Mouse (Mus musculus) c-Kit-positive CD71-positive TER-119-negative erythroid progenitor cells, embryonic 14.5 days (primary cell): ENCODE data around the gene Mycbp.

Experiments
- DNase-seq: peaks from one replicate; pipeline ENCODE4 v3.0.0-alpha.2; 2013; ENCODE audit warnings: low read depth

Gene Mycbp

GRCm38 (mm10) chr4:123904333-123905125, at the start of gene Mycbp:
Gene Mycbp, plus strand, starts transcription at chr4:123904832.
- peak; percentile 95 for DNase-seq

DNA sequence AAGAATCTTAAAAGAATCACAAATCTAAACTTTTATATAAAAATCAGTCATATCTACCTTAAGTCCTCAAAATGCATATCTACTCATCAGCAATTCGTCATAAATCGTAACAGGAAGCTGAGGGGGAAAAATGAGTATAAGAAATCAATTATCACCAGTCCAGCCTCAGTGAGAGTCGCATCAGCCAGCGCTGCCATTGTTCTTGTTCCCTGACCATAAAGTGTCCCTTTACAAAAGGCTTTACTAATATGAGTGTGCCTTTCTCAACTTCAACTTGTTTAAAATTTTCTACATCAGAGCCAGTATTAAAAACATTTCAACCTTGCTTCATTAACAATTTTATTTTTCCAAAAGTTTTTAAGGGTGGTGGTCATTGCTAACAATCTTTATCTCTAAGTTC, 47.7 kb upstream of the Mycbp start:
- DNase-seq: no peak

GRCm38 (mm10) chr4:123858090-123858489, 46.5 kb upstream of the Mycbp start:
- DNase-seq: no peak

DNA sequence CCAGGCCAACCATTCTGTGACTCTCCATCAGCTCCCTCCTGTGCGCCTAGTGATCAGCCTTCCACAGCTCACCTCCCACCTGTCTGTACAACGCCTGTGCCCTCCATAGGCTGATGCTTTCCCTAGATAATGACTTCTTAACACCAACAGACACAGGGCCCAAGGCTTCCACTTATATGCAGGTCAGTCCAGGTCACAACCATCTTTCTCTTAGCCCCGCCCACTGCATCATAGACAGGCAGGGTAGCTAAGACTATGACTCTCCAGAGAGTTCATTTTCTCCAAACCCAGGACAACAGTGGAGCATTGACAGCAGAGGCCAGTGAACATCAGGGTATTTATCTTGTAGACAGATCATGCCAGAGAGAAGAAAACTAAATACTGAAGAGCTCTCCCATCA, 45.3 kb upstream of the Mycbp start, which contains the start of gene 4933427I04Rik:
Gene 4933427I04Rik (plus strand): TSS at position 301 of the 400 bp plus-strand sequence.
- no peak for DNase-seq

GRCm38 (mm10) chr4:123859803-123860202, 44.8 kb upstream of the Mycbp start:
- no peak for DNase-seq

DNA sequence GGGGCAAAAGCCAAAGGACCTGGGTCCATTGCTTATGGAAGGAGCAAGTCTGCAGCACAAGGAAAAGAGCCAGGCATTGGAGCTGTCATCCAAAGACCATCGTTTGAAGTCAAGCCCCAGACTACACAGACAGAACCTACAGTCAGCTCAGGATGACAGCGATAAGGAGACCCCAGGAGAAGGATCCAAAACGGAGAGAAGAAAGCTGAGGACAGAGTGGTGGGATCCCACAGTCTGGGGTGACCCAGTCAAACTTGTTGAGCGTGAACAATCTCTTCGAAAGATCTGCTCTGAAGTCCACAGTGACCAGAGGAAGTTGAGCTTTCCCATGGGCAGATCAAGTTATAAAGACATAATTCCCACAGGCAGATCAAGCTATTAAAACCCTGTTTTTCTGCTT, 44.0 kb upstream of the Mycbp start:
- no peak for DNase-seq

DNA sequence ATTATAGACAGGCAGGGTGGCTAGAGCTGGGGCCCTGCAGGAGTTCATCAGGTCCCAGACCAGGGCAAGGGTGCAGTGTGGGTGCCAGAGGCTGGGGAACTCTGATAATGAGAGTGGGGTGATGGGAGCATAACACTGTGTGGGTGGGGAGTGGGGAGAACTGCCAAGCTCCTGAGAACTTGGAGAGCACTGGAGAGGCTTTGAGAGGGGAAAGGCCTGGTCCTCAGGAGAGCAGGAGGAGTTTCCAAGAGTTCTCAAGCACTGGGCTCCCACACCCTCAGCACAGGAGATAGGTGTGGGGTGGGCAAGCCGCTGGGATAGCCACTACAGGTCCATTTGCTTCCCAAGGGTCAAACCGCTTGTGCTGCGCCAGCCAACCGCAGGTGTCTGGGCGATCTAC, 10.9 kb upstream of the Mycbp start:
- DNase-seq: no peak

- DNase-seq: no peak
Measured at GRCm38 (mm10) chr4:123894295-123894694, 10.3 kb upstream of the Mycbp start.

DNA sequence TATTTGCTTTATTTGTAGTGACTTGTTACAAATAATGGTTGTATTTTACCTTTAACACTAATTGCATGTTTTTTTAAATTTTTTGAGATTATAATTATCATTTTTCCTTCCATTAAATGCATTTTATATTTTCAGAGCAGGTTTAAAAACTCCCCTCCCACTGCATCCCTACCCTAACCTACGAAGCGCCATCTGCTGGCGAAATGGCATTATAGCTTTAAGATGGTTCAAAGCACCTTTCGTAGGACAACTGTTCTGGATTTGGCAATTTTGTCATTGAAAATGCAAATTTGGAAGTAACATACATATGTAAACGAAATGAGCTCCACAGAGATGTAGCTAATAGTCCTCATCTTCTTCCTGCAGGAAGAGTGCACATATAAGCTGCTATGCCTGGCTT, 5.9 kb upstream of the Mycbp start:
- no peak for DNase-seq

DNA sequence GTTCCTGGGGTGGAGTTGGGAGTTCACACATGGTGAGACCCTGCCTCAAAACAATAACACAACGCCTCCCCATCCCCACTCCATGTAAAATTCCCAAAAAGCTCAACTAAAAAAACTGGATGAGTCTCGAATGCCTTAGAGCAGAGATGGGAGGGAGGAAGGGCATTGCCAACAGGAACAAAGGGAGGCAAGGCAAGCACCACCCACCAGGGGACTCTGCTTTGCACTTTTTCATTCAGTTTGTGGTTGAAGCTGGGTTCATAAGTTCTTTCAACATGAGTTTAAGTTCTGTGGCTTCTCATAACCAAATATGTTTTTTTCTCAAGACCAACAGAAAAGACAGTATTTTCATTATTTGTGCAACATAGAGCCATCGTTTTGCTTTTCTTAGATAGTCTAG, 1.2 kb upstream of the Mycbp start:
- no peak for DNase-seq

DNA sequence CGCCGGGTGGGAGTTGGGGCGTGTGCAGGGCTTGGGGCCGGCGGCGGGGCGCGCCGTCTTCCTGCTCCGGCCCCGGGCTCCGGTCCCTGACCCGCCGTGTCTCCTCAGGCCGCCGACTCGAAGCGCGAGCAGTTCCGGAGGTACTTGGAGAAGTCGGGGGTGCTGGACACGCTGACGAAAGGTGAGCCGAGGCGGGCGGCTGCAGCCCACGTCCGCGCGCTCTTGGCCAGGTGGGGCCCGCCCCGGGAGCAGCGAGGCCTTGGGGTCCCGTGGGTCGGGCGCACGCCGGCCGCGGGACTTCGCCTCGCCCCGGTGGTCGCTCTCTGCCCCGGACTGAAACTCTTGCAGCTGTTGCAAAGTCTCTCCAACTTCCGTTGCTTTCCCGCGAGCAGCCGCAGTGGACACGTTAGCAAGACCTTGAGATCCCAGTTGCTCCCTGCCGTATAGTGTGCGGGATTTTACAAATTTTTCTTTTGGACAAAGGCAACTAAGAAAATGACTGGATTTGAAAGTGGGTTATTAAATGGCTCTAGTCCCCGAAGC, 565 bp downstream of the Mycbp start:
- DNase-seq: no peak

- no peak for DNase-seq
Measured at GRCm38 (mm10) chr4:123911503-123911902, 6.9 kb downstream of the Mycbp start.

GRCm38 (mm10) chr4:123912431-123912830, 7.8 kb downstream of the Mycbp start:
- DNase-seq: no peak

DNA sequence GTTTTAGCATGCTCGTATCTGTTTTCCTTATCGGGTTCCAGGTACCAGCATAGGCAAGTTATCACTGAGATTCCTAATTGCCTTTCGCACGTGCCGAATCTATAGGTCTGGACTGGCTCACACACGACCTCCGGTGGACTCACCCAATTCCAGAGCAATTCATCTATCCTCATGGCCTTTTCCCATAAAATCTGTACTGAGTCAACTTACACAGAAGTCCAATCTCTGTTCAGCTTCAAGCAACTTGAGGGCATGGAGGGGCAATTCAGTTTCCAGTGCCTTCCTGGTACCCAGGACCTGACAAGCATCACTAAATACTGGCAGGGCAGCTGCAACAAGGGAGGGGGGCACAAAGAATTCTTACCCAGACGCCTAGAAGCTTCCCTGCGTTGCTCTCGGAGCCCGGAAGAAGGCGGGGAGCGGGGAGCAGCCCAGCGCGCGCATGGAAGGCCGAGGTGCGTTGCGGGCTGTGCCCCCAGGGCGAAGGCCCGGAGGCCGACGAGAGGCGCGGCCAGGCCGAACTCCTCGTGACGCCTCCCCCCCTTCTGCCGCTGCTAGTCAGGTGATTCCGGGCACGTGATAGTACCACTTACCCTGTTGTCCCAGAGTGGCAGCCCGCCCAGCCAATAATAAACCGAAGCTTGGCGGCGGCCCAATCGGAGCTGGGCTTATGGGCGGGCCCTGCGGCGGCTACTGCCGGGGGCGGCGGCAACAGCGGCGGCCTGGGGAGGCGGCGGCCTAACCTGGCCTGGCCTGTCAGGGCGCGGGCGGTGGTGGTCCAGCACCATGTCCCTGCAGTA, 12.3 kb downstream of the Mycbp start, which contains the start of gene Rragc:
Gene Rragc (plus strand): TSS at position 699 of the 800 bp plus-strand sequence.
- peak; percentile 97 for DNase-seq

DNA sequence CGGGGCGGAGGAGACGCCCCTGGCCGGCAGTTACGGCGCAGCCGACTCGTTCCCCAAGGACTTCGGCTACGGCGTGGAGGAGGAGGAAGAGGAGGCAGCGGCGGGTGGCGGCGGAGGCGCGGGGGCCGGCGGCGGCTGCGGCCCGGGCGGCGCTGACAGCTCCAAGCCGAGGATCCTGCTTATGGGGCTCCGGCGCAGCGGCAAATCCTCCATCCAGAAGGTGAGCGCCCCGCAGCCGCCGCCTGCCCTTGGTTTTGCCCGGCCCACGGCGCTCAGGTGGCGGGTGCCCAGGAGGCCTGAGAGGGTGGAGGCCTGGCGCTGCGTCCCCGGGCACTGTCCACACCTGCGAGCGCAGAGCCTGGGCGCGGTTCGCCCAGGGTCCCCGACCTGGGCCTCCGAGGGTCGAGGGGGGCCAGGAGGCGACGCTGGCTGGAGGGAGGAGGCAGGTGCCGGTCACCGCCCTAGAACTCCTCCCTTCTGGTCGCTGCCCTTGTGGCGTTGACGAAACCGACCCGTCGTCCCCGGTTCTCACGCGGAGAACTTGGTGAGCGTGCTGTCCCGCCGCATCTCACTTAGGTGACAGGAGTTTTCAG, 13.0 kb downstream of the Mycbp start, which contains the start of gene 4930535I16Rik:
Gene 4930535I16Rik (minus strand): TSS at position 475 of the 593 bp plus-strand sequence.
- no peak for DNase-seq

DNA sequence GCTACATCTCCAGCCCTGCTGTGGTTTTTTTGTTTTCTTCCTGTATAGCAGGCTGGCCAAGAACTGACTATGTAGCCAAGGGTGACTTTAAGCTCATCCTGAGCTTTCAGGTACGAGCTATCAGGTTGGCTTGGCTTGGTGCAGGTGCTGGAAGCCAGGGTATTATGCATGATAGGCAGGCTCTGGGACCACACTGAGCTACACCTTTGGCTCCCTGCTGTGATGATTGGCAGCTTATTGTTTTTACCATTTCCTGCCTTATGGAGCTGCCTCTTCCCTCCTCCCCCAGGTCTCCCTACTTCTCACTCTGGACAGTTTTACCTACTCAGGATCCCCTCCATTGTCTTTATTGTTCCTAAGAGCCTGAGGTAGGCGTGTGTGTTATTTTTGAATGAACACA, 14.2 kb downstream of the Mycbp start:
- DNase-seq: no peak

DNA sequence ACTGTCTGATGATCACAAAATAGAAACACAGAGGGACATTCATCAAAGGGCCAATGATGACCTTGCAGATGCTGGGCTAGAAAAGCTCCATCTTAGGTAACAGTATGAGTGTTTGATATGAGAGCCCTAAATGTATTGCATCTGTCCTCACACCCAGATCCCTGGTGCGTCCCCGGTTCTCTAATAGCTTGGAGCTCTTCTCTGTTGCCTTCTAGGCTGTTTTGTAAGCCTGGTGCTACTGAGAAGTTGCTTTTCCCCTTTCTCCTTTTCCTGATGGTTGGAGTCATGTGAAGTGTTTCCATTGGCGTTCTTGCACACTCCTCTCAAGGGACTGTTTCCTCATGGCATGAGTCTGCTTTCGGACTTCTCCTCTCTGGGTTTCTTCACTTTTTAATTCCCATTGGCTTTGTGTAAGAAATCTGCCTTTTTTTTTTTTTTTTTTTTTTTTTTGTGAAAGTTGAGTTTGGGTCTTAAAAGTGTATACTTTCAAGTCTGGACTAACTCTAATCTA, 16.5 kb downstream of the Mycbp start:
- no peak for DNase-seq

DNA sequence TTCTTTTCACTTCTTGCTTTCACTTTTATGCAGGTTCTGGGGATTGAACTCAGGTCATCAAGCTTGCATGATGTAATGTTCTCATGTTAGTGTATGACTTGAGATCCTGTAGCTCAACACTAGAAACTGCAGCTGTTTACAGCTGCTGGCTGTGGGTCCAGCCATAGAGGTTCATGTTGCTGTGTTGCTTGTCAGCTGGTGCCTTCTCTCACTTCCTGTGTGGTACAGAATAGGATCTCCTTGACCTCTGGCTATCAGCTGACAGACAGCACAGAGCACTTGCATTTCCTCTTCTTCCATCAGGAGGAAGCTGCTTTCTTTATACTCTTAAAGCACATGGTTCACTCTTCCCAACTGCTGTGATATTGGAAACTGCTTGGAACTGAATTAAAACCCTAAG, 23.3 kb downstream of the Mycbp start:
- DNase-seq: no peak

- DNase-seq: no peak
Measured at GRCm38 (mm10) chr4:123929994-123930393, 25.4 kb downstream of the Mycbp start.

DNA sequence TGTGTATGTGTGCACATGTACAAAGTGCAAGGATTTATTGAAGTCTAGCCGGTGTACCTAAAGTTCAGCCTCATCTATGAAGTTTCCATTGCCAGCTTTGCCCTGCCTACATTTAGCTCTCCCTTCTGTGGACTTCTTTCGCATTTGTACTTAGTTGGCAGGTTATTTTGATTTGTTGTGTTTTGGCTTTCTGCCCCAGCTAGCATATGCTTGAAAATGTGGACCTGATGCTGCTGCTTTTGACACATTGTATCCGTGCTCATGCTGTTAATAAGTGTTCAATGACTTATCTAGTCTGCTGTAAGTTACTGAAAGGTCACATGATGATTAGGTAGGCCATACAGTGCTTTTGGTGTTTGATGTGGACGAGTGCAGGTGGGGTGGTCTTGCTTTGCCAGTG, 29.7 kb downstream of the Mycbp start:
- no peak for DNase-seq

DNA sequence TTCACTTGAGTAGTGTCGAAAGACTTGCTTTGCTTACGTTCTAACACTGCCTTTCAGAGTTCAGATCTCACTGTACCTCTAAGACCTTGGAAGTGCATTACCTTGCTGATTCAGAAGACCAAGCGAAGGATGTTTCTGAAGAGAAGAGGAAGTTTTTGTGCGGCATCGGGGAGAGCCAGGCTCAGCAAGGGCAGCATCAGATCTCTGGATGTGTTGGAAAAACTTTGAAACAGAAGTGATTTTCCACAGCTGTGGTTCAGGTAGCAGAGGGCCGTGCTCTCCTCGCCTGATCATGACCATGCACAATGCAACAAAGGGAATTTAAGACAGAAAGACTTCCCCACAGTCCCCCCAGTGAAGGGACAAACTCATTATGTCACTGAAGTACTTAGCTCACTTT, 31.4 kb downstream of the Mycbp start:
- DNase-seq: no peak

DNA sequence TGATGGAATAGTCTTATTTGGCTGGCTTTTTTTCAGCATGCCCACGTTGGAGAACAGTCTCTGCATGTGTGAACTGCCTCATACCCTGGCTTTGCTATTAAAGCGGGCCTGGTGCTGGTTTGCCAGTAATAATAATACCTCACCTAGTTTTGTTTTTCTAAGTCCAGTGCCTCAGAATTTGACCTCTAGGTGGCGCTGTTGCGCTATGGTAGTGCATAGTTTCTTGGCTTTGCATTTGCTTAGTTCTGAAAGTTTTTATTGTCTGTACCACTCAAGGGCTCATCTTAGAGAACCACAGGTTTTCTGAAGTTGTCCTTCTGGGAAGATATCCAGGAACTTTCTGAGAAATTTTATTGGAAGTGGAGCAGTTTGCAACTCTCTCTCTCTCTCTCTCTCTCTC, 35.2 kb downstream of the Mycbp start:
- peak; percentile 64 for DNase-seq
